In genomic region chr16:29787633-29788511, GRCm38 (mm10) we compare ENCODE assay signal across 13 mouse cellular contexts.
DNase-seq lines count a peak whose midpoint lies in the region; ATAC-seq and TF ChIP-seq lines count a peak whose summit lies in the region.
"Had no signal": no experiment of that assay in that cellular context is flagged by ENCODE, and none has a peak within 500 bp of the region (broad histone marks: within the 10 kb centered on the region; RNA-seq: fewer than 3 reads in every experiment).

No protein-coding gene starts in this region.

- DNase-seq in lung, adult 2 months, result no peak
- DNase-seq in kidney, adult 2 months, result peak; percentile 95
- DNase-seq in yolk sac, embryonic 10.5 days (ENCODE audit: low spot score), result peak; percentile 88
- DNase-seq in heart, postnatal 25 days (ENCODE audit: low spot score), result no peak
- DNase-seq in left cerebral cortex, postnatal 4 days, result no peak
- DNase-seq: gastrocnemius, postnatal 10 days; heart, postnatal 4 days; spleen, adult 18-20 months had no signal

- TF ChIP-seq POLR2A in lung, adult 2 months (IDR thresholded peaks at IDR 0.05; ENCODE audit: borderline replicate concordance, extremely low read depth, low read depth, low read length), result no peak
- no peak for TF ChIP-seq POLR2A in kidney, adult 2 months (IDR thresholded peaks at IDR 0.05; ENCODE audit: low read depth, low read length)

- 0 out of 2 replicates have a peak overlapping the region, but pooled peaks have one; percentile 12 for H3K9ac ChIP-seq in lung, embryonic 16.5 days (ENCODE audit: low read length)
- no peak overlapping the region for H3K9ac ChIP-seq in liver, embryonic 12.5 days
- H3K9ac ChIP-seq: neural tube, embryonic 12.5 days had no signal

- peak overlapping the region; percentile 81 for H3K27ac ChIP-seq in lung, embryonic 16.5 days (ENCODE audit: low read length)
- H3K27ac ChIP-seq in kidney, adult 2 months (ENCODE audit: insufficient read depth, low read depth, low read length), result peak overlapping the region; percentile 97
- H3K27ac ChIP-seq in liver, embryonic 12.5 days, result peak overlapping the region; percentile 66
- H3K27ac ChIP-seq: neural tube, embryonic 12.5 days had no signal

- no peaks in the 10 kb centered on the region for H3K27me3 ChIP-seq in lung, embryonic 16.5 days (ENCODE audit: control insufficient read depth, insufficient read depth, low read depth, low read length)
- H3K27me3 ChIP-seq in kidney, adult 2 months (replicated peaks; ENCODE audit: control insufficient read depth, insufficient read depth, low read length), result no peaks in the 10 kb centered on the region
- peaks cover 3% of the 10 kb centered on the region; the same call in 1 of the 2 replicates for H3K27me3 ChIP-seq in liver, embryonic 12.5 days (replicated peaks)

- ATAC-seq in lung, embryonic 16.5 days (ENCODE audit: low read depth), result peak; percentile 90
- ATAC-seq in liver, embryonic 12.5 days, result peak; percentile 79
- ATAC-seq in inflammation-experienced regulatory T-cells, adult 6 months, result no peak

- no peak overlapping the region for H3K4me2 ChIP-seq in lung, embryonic 16.5 days (ENCODE audit: low read depth, low read length)
- H3K4me2 ChIP-seq in liver, embryonic 12.5 days, result peak overlapping the region; percentile 20
- H3K4me2 ChIP-seq: neural tube, embryonic 12.5 days had no signal

- no peak for TF ChIP-seq CTCF in lung, adult 2 months (IDR thresholded peaks at IDR 0.05; ENCODE audit: insufficient read depth, low read length)
- no peak for TF ChIP-seq CTCF in kidney, adult 2 months (conservative IDR thresholded peaks at IDR 0.05; ENCODE audit: insufficient read depth, insufficient read length, low read depth, low read length)

- intact Hi-C loops in heart, postnatal 25 days (cut with DNase I), result no loop called here
- intact Hi-C loops in left cerebral cortex, postnatal 4 days (cut with DNase I), result no loop called here

- no peaks in the 10 kb centered on the region for H3K36me3 ChIP-seq in lung, embryonic 16.5 days (ENCODE audit: control insufficient read depth, insufficient read depth, low read length)
- no peaks in the 10 kb centered on the region for H3K36me3 ChIP-seq in kidney, adult 2 months (ENCODE audit: control insufficient read depth, insufficient read depth, low read length)
- no peaks in the 10 kb centered on the region for H3K36me3 ChIP-seq in liver, embryonic 12.5 days
- H3K36me3 ChIP-seq: neural tube, embryonic 12.5 days had no signal

- H3K9me3 ChIP-seq in lung, embryonic 16.5 days (ENCODE audit: control insufficient read depth, low read length), result peaks cover 3% of the 10 kb centered on the region; the same call in 1 of the 2 replicates
- H3K9me3 ChIP-seq in liver, embryonic 12.5 days (replicated peaks), result peaks cover 5% of the 10 kb centered on the region; the same call in 1 of the 2 replicates
- H3K9me3 ChIP-seq: neural tube, embryonic 12.5 days had no signal

- WGBS in lung, embryonic 16.5 days, result 60% methylated on average over 5 of the region's 5 CpGs
- WGBS in lung, adult 2 months, result 73% methylated on average over 5 of the region's 5 CpGs
- 41% methylated on average over 5 of the region's 5 CpGs for WGBS in kidney, adult 2 months
- WGBS in liver, embryonic 12.5 days (ENCODE audit: insufficient replicate concordance), result 49% methylated on average over 5 of the region's 5 CpGs

- H3K4me3 ChIP-seq in lung, embryonic 16.5 days (ENCODE audit: low read length), result no peak overlapping the region
- H3K4me3 ChIP-seq in lung, adult 2 months (replicated peaks; ENCODE audit: extremely low read depth, low read depth, low read length), result no peak overlapping the region
- H3K4me3 ChIP-seq in kidney, adult 2 months (ENCODE audit: insufficient read depth, low read depth, low read length), result no peak overlapping the region
- H3K4me3 ChIP-seq in liver, embryonic 12.5 days, result no peak overlapping the region
- H3K4me3 ChIP-seq: megakaryocyte, embryonic 14.5 days; neural tube, embryonic 12.5 days had no signal

- H3K4me1 ChIP-seq in lung, embryonic 16.5 days (replicated peaks; ENCODE audit: control insufficient read depth, insufficient read depth, low read length), result peaks cover 4% of the 10 kb centered on the region; the same call in 1 of the 2 replicates
- H3K4me1 ChIP-seq in lung, adult 2 months (ENCODE audit: control insufficient read depth, insufficient read depth, low read length), result no peaks in the 10 kb centered on the region
- peaks cover 19% of the 10 kb centered on the region for H3K4me1 ChIP-seq in kidney, adult 2 months (ENCODE audit: control insufficient read depth, insufficient read depth, low read length)
- H3K4me1 ChIP-seq in liver, embryonic 12.5 days, result peaks cover 25% of the 10 kb centered on the region
- H3K4me1 ChIP-seq: neural tube, embryonic 12.5 days had no signal

Comparison
In these comparisons a context has a peak if more than half of its experiments do, and no peak if none do; other contexts are left out.
1. DNase-seq: peak in kidney, adult 2 months (single experiment) and yolk sac, embryonic 10.5 days (single experiment); none in lung, adult 2 months (single experiment), heart, postnatal 25 days (single experiment) and left cerebral cortex, postnatal 4 days (single experiment).
2. Peak in every context shown above with its lines, with median percentiles within 50 percentile points of each other: H3K27ac ChIP-seq.